Mouse (Mus musculus) 416B (cell line): ENCODE results near the gene Olfr1378.

ENCODE experiments used
- DNase-seq: peaks from one replicate; pipeline ENCODE4 v3.0.0; 2011; ENCODE audit warnings: low read depth

Olfr1378 gene

GRCm38 (mm10) chr11:50966230-50966629 is at the start of gene Olfr1378:
TSS of gene Olfr1378 (plus strand) at chr11:50966530.
- no peak for DNase-seq

DNA sequence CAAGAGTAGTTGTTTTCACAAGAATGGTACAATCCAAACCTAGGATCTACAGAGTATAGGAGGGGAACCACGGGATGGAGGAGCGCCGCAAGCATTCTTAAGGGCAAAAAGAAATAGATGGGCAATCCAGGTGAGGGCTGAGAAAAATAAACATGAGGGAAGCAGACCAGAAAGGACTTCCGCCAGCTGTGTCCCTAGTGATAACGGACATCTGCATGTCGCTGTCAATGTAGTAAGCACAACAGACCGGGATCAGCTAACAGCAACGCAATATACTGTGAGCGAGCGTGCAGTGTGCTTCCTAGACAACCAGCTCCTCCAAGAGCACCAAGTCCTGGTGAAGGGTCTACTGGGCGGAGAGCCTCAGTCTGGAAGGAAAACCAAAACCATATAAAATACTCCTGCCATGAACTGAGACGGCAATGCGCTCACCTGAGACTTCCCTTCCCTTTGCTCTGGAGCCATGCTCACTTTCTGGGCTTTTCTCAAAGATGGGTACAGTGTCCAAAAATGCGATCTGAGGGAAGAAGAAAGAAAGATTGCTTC is 35.8 kb upstream of the Olfr1378 start:
- DNase-seq = no peak

DNA sequence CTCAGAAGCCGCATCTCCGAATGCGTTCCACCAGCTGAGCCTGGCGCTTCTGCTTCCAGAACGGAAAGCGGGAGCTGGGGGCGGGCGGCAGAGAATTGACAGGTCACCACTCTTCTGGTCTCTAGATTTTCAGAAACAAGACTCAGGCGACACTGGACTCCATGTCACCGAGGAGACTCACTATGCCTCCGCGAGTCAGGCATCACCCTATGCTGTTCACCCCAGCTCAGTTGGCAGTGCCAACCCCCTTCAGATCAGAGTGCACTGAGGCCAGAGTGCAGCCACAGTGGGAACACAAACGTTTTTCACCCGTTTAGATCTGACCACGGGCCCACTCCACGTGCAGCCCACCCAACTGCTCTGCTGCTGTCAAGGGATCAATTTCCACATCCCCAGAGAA is 35.3 kb upstream of the Olfr1378 start:
- DNase-seq = no peak

- DNase-seq = no peak
These were observed 34.9 kb upstream of the Olfr1378 start, which contains the start of gene Zfp354b for GRCm38 (mm10) chr11:50931451-50931866. TSS of gene Zfp354b (minus strand) at chr11:50931633.

- no peak for DNase-seq
These were observed 34.3 kb upstream of the Olfr1378 start for GRCm38 (mm10) chr11:50932040-50932439.

- DNase-seq = peak; percentile 11
These were observed 27.9 kb upstream of the Olfr1378 start for GRCm38 (mm10) chr11:50938435-50938834.

GRCm38 (mm10) chr11:50939621-50940366 is 26.5 kb upstream of the Olfr1378 start:
- DNase-seq = peak; percentile 62

DNA sequence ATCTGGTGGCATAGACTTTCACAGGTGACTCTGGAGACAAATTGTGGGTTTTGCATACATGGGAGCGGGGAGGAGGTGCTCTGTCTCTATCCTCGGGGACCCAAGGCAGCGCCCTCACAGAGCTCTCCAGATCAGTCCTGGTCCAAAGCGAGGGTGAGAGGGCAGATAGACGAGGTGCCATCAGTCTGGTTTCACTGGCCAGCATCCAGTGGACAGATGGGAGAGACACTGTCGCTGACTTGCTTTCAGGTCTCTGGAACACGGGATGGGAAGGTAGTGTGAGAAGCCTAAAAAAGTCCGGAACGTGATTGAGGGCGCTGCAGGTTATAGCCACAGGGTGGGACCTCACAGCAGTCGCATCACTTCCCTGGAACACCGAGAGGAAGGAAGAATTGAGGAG is 23.9 kb upstream of the Olfr1378 start:
- DNase-seq = no peak

DNA sequence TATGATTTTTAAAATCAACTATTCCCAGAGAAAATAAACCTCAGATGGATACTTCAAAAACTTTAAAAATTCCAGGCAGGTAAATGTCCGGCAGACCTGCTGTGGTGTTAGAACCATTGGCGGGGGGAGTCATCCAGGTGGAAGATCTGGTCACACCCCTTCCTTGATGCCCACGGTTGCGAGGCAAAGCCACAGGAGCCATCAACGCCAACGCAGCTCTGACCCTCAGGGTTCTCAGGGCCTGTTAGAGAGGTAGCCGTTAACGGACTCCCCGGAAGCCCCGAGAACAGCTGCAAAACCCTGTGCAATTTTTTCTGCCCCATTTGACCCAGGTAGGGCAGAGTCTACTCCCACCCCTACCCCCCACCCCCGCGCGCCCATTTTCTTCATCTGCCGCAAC is 22.8 kb upstream of the Olfr1378 start, which contains the start of gene 4933414I15Rik:
4933414I15Rik (minus strand) TSS at position 260 of the 400 bp plus-strand sequence.
- DNase-seq = no peak

GRCm38 (mm10) chr11:50952290-50952689 is 14.0 kb upstream of the Olfr1378 start:
- no peak for DNase-seq

- DNase-seq = no peak
These were observed 12.7 kb upstream of the Olfr1378 start, which contains the start of gene Prop1 for GRCm38 (mm10) chr11:50953665-50954064. TSS of gene Prop1 (minus strand) at chr11:50953765.

- DNase-seq = peak; percentile 59
These were observed 1.4 kb upstream of the Olfr1378 start for GRCm38 (mm10) chr11:50964886-50965285.

- DNase-seq = no peak
These were observed 10.9 kb downstream of the Olfr1378 start for GRCm38 (mm10) chr11:50977216-50977615.

- DNase-seq = no peak
These were observed 15.3 kb downstream of the Olfr1378 start, which contains the start of gene Olfr1377 for GRCm38 (mm10) chr11:50981667-50982066. TSS of gene Olfr1377 (plus strand) at chr11:50981967.

GRCm38 (mm10) chr11:51003296-51003695 is 37.0 kb downstream of the Olfr1378 start, which contains the start of gene Olfr51:
TSS of gene Olfr51 (plus strand) at chr11:51003596.
- no peak for DNase-seq

DNA sequence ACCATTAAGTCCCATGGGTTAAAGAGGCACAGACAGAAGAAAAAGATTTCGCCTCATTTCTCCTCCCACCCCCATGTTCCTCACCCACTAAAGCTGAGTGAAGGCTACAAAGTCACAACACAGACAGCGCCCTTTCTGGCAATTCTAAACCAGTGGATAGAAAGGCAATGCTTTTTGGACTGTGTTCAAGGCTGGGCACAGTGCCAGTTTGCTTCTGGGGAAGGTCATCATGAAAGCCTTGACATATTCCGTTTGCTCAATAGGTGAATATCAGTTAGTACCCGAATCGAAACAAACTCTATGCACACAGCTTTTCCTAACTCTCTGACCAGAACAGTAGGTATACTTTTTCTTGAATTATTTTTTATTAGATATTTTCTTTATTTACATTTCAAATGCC is 45.5 kb downstream of the Olfr1378 start:
- DNase-seq = no peak

DNA sequence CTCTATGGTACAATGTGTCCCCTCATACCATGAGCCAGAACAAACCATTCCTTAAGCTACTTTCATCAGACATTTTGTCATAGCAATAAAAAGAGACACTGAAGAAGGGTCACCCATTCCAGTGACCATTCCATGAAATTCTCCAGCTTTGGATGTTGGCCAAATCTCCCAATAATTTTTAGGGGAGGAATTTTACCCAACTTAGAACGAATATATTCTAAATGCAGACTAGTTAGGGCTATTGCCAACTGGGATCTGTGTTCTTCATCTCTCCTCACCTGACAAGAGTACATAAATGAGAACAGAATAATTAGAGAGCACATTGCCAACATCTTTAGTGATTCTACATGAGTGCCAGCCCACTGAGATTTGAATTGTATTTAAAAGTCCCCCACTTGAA is 47.6 kb downstream of the Olfr1378 start, which contains the start of gene Olfr54:
Olfr54 (plus strand) TSS at position 301 of the 400 bp plus-strand sequence.
- DNase-seq = no peak

DNA sequence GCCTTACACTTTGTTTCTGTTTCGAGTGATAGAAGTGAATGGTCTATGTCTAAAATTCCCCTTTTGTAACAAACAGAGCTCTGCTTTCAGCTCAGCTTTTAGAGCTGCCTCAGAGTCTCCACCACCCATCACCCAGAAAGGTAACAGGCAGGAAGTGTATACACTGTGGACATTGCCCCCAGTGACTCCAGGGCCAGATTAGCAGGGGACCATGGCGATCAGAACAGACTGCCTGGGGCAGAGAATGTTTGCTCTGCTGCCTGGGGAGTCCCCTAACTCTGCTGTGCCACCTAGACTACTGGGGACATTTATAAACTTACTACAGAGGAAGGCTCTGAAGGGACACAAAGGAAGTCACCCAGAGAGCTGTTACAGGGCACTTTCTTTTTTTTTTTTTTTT is 50.0 kb downstream of the Olfr1378 start:
- DNase-seq = no peak
